Mouse (Mus musculus): ENCODE results near the gene Zfp874a. TPM values are rescaled to one million over a fixed set of nuclear protein-coding genes. Genes with fewer than 3 reads are reported as not detected.
"Not testable (repeated sequence)": the region's sequence is repeated elsewhere in the genome, so short reads cannot be mapped to it uniquely, and the experiment has no call there.

The Zfp874a gene
- 10 to 100 TPM; 14.6 to 16.0 TPM for total RNA-seq (2021)

DNA sequence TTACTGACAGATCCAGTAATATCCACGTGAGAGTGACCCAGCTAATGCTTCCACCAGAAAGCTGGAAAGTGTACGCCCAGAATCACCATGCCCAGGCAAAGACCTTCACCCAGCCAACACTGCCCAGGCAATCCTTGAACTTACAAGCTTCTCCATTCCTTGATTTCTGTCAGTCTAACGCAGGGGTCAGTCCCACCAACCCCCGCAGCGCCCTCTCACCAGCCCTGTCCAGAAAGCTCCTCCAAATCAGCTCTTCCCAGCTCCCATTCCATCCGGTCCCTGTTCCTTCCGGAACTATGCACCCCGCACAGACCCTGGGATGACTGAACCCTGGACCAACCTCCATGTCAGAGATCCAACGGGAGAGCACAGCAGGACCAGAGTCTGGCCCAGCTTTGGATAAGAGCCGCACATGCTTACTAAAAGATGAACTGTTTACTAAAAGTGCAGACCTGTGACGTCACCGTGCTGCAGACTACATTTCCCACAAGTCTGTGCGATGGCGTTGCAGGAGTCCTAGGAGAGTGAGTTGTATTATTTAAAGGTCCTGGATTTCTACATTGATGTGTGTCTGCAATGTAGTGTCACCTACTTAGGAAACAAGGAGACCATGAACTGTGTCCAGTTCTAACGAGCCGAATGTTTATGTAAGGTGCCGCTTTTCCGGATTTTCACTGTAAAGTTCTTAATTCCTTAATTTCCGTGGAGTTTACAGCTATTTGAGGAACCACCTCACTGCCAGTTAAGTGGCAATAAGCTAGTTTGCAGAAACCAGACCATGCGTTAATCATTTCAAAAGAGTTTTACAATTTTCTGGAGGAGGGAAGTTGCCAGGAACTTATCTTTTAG is at the start of gene Zfp874a:
Gene Zfp874a (minus strand): TSS at position 453 of the 849 bp plus-strand sequence.
- peak; percentile 52 to 83 for DNase-seq (ENCODE audit: extremely low spot score in 1 of 2, low spot score in 1 of 2)

DNA sequence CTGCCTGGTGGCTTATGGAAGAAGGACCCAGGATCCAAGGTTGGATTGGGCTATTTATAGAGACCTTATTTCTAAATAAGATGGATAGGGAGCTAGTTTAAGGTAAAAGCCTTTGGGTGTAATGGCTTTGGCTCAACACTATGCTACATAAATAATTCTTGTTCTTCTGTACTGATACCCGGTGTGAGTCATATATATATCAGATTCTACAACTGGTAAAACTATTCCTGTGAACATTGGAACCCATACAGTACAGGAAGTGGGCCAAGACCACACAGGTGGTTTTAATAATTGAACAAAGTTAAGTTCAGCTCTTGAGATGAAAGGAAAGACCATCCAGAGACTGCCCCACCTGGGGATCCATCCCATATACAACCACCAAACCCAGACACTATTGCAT is 49.5 kb upstream of the Zfp874a start:
- no peak for DNase-seq (ENCODE audit: extremely low spot score in 1 of 2, low spot score in 1 of 2)

DNA sequence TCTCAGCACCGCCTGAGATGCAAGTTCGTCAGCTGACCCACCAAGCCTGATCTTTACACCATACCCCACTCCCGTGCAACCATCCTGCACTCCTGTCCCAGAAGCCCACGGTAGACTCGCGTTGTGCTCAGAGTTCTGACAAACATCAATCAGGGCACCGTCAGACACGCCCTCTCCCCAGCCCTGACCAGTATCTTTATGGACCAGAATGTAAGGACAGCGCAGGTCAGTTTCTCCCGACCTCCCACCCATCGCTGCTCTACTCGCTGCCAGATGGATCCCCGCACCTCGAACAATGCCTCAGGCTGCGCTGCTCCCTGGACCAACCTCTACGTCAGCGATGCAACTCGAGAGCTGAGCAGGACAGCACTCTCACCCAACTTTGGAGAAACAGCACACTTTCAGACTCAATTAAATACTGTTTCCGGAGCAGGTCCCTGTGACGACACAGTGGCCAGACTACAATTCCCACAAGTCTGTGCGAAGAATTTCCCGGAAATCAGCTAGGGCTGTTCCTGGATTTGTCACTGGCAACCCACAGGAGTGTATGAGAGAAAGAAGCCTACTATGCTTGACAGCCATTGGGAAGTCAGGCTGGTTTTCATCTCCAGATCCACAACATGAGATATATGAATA is 48.8 kb upstream of the Zfp874a start, which contains the start of gene Zfp58:
Gene Zfp58 (minus strand): TSS at position 472 of the 636 bp plus-strand sequence.
- DNase-seq (ENCODE audit: extremely low spot score in 1 of 2, low spot score in 1 of 2), result peak; percentile 61 to 70

DNA sequence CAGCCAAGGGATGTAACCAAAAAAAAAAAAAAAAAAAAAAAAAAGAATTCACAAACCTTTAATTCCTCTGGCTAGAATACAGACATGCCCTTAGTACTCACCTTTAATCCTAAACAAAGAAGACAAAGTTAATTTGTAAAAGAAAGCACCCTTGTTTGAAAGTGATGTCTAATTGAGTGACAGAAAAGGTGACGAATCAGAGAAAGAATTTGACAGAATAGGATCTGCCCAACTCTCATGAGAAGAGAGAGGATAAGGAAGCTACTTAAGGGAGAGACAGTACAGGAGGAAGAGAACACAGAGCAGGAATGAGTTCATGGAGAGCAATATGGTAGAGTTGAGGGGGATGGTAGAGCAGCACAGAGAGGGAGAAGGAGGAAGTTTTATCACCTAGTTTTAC is 44.2 kb upstream of the Zfp874a start:
- DNase-seq (ENCODE audit: extremely low spot score in 1 of 2, low spot score in 1 of 2), result no peak

DNA sequence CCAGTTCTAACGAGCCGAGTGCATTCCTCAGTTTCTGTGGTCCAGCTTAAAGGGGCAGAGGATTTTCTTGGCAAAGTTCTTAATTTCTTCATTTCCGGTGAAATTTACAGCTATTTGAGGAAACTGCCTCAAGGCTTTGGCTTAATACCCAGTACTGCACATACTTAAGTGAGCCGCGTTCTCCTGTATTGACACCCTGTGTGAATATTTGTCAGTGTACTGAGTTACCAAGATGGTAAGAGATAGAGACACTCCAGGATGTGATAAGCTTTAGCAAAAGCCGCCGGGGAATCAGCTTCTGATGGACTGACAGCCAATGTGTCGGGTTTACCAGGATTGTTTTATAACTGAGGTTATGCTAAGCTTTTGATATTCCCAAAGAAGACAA is 33.0 kb upstream of the Zfp874a start:
- DNase-seq (ENCODE audit: extremely low spot score in 1 of 2, low spot score in 1 of 2), result peak in 1 of 2 experiments; percentile 11

DNA sequence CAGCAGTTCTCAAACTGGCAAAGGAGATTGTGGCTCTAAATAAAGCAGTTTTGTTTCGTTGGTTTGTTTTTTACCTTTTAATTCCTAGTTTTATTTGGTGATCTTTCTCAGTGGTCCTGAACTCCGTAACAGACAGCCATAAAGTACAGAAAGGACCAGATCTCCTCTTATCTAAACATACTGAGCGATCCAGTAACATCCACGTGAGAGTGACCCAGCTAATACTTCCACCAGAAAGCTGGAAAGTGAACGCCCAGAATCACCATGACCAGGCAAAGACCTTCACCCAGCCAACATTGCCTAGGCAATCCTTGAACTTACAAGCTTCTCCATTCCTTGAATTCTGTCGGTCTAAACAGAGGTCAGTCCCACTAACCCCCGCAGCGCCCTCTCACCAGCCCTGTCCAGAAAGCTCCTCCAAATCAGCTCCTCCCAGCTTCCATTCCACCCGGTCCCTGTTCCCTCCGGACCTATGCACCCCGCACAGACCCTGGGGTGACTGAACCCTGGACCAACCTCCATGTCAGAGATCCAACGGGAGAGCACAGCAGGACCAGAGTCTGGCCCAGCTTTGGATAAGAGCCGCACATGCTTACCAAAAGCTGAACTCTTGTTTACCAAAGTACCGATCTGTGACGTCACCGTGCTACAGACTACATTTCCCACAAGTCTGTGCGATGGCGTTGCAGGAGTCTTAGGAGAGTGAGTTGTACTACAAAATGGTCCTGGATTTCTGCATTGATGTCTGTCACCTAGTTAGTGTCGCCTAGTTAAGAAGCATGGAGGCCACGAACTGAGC is 32.4 kb upstream of the Zfp874a start, which contains the start of gene Zfp874b:
Gene Zfp874b (minus strand): TSS at position 634 of the 799 bp plus-strand sequence.
- DNase-seq (ENCODE audit: extremely low spot score in 1 of 2, low spot score in 1 of 2), result peak; percentile 72 to 79

DNA sequence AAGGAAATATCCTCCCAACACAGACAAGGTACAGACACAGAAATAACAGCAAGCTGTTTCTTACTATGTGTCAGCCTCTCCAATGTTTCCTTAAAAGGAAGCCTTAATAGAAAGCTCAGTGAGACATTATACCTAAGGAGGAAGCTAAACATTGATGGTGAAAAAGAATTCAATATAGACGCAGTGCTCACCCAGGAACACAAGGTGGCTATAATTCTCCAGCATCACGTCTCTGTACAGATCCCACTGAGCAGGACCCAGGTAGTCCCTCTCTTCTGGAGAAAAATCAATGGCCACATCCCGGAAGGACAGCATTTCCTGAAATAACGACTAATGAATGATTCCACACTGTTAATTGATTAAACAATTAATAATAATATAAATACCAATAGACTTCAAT is 30.1 kb upstream of the Zfp874a start:
- no peak for DNase-seq (ENCODE audit: extremely low spot score in 1 of 2, low spot score in 1 of 2)

DNA sequence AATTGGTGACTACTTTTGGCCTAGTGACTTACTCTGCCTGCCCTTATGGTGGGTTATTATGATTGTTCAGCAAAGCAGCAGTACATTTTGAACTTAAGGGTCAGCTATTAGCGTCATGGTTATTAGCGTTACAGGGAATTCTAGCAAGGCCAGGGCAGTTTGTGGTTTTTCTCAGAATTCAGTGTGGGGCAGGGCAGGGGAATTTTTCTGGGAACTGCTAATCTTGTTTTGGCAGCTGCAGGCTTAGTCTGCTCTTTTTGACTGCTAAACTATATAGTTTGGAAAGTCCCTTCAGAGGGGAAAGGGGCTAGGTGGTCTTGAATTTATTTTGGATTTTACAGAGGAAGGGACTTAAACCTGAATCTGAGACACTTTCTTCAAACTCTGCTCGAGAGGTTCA is 17.9 kb upstream of the Zfp874a start:
- no peak for DNase-seq (ENCODE audit: extremely low spot score in 1 of 2, low spot score in 1 of 2)

DNA sequence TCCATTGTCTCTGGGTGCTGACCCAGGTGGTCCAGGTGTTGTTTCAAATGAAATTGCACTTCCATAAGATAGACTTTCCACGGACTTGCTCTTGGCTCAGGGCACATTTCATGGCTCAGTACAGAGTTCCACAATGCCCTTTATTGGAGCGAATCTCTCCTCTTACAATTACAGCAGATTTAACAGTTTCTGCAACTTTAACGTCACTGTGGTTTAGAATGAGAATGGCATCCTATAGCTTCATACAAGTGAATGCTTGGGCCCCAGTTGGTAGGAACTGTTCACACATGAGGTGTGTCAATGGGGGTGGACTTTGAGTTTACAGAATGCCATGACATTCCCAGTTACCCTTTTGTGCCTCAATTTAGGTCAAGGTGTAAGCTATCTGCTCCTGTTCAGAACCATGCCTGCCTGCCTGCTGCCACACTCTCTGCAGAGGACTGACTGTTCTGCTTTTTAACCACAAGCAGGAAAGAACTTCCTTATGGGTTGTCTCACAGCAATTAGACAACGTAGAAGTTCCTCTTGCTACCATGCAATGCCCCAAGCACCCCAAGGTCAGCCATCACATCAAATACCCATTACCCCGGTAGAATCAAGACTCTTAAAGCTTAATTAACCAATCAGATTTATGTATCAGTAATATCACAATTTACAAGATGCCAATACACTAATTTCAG is 12.2 kb upstream of the Zfp874a start:
- DNase-seq (ENCODE audit: extremely low spot score in 1 of 2, low spot score in 1 of 2), result not testable (repeated sequence)

DNA sequence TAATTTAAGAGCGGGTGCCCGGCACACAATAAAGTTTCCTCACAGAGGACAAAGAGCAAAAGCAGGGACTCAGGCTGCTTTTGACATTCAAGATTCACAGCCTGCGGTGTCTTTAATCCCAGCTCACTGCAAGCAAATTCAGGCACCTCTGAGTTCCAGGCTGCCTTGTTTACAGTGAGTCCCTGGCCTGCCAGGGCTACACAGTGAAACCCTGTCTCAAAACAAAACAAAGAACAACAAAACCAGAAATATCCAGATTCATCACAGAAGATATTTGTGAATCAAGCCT is 541 bp upstream of the Zfp874a start:
- no peak for DNase-seq (ENCODE audit: extremely low spot score in 1 of 2, low spot score in 1 of 2)

DNA sequence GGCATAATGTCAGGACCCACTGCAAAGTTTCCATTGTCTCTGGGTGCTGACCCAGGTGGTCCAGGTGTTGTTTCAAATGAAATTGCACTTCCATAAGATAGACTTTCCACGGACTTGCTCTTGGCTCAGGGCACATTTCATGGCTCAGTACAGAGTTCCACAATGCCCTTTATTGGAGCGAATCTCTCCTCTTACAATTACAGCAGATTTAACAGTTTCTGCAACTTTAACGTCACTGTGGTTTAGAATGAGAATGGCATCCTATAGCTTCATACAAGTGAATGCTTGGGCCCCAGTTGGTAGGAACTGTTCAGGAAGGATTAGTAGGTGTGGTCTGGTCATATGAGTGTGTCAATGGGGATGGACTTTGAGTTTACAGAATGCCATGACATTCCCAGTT is 14.3 kb downstream of the Zfp874a start:
- not testable (repeated sequence) for DNase-seq (ENCODE audit: extremely low spot score in 1 of 2, low spot score in 1 of 2)

DNA sequence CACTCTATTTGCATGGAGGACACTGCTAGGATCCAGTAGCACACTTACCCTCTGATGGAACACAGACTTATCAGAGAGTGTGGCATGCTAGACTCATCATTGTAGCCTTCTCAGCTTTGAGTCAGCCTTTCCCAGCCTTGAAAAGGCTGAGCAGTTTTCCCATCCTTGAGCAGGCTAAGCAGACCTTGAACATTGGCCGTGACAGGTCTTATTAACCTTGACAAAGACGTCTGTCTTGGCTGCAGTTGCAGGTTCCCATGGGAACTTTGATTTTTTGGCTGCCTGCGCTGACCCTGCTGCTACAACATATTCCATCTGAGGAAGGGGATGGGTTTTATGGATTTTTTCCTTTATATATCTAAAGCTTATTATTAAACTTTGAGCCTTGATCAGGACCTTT is 23.3 kb downstream of the Zfp874a start:
- DNase-seq (ENCODE audit: extremely low spot score in 1 of 2, low spot score in 1 of 2), result no peak

DNA sequence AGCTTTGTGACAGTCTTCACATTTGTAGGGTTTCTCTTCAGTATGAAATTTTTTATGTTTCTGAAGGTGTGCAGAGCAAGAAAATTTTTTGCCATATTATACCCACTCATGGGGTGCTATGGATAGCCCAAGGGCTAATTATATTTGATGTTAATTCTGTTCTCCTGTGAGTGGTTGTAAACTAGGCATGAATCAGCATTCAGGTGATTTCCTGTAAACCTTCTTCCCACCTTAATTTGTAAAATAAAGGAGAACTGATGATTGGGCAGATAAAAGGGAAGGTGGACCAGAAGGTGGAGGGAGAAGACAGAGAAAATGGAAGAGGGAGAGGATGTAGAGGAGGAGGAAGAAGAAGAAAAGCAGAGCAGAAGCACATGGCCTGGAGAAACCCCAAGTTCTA is 25.7 kb downstream of the Zfp874a start:
- DNase-seq (ENCODE audit: extremely low spot score in 1 of 2, low spot score in 1 of 2), result not testable (repeated sequence)

DNA sequence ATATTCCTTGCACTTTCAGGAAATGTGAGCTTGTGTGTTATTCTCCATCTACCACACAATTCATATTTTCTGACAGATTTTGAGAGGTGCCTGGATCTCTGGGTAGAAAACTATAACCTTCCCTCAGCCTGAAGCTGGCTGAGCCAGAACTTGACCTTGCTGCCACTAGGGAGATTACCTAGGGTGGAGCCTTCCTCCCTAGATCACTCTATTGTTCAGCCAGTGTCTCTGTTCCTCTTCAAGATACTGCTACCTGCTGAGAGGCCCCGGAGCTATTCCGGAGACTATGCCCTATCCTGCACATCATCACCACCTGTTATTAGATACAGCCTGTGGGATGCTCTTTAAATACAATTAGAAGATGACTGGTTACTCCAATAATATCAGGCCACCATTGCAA is 28.9 kb downstream of the Zfp874a start:
- not testable (repeated sequence) for DNase-seq (ENCODE audit: extremely low spot score in 1 of 2, low spot score in 1 of 2)

DNA sequence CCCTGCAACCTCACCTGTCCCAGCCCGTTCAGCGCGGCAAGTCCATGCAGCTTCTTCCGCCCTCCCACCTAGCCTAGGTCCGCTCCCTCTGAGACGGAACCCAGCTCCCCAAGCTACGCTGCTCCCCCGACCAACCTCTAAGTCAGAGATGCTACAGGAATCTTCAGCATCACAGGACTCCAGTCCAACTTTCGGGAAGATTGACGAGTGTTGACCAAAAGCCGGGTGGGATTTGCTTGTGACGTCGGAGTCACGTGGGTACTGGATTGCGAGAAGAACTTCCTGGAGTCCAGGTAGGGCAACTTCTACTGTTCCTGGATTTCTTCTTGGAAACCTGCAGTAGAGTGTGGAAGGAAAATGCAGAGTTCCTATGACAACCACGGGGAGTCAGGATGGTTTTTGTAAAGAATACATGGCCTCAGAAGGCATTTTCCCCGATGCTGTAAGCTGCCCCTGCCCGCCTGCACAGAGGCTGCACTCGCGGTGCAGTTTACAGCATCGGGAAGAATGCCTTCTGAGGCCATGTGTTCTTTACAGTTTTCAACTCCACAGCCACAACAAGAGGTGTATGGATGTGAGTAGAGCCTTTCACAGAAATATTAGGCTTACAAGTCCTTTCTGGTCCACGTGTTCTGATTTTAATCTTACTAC is 30.1 kb downstream of the Zfp874a start, which contains the start of gene Zfp459:
Gene Zfp459 (minus strand): TSS at position 212 of the 651 bp plus-strand sequence.
- peak; percentile 16 to 17 for DNase-seq (ENCODE audit: extremely low spot score in 1 of 2, low spot score in 1 of 2)

DNA sequence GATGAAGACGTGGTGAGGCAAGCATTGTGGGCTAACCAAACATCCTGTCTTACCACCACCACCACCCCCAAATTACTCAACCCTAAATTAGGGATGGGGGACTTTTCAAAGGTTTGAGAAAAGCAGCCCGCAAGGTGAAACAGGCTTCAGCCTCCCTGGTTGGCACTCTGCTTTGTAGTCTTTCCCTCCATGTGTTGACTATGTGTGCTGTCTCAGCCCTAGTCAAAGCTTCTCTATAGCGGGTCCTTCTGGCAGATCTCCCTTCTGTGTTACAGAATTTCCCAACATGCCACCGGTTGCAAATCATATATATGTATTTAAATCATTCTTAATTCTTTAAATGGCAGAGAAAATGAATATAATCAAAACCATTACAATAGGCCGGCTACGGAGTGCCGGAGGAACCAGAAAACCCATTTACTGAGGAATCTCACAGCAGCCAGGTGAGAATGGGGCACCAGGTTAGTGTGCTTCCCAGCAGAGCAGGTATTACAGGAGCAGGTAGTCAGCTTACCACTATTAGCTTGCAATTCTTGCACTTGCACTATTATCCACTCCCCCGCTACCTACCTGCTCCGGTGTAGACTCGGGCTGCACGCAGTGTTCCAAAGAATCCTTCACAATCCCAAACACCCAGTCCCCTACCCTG is 30.7 kb downstream of the Zfp874a start:
- peak in 1 of 2 experiments; percentile 5 for DNase-seq (ENCODE audit: extremely low spot score in 1 of 2, low spot score in 1 of 2)

DNA sequence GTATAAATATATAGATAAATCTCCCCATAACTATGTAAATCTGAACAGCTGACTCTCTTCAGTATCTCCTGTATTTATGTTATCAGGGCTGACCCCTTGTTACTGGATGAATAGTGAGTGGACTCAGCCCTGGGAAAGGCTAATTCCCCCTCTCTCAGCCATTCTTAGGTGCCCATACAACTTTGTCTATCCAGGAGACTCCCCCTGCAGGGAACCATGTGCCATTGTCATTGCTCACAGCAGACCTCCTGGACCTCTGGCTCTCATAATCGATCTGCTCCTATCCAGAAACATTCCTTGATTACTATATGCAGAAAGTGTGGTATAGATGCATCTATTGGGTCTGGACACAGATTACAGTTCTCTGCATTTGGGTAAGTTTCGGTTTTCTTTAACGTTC is 34.6 kb downstream of the Zfp874a start:
- no peak for DNase-seq (ENCODE audit: extremely low spot score in 1 of 2, low spot score in 1 of 2)

DNA sequence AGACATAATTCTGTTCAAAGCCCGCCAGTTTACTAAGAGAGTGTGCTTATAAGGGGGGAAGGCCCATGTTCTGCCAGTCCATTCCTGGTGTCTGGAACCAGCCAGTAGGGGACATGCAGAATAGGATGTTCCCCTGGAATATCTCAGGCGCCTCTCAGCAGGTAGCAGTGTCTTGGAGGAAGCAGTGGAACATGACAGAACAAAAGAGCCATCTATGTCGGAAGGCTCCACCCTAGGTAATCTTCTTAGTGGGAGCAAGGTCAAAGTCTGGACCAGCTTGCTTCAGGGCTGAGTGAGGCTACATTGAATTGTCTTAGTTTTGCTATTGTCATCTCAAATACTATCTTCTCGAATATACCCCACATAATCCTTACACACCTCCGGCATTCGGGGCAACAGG is 35.7 kb downstream of the Zfp874a start:
- no peak for DNase-seq (ENCODE audit: extremely low spot score in 1 of 2, low spot score in 1 of 2)

DNA sequence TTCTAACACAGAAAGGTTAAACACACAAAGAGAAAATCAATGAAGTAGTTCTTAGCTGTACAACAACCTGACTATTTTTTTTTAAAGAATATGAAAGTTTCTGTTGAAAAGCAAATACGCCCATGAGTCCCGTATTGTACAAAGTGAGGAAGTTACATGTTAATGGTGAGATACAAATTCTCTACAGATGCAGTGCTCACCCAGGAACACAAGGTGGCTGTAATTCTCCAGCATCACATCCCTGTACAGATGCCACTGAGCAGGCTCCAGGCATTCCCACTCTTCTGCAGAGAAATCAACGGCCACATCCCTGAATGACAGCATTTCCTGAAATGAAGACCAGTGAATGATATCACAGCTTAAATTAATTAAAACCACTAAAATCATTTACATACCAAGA is 37.8 kb downstream of the Zfp874a start:
- DNase-seq (ENCODE audit: extremely low spot score in 1 of 2, low spot score in 1 of 2), result not testable (repeated sequence)
